8 mouse cellular contexts compared by ENCODE assay signal in the genomic region with DNA sequence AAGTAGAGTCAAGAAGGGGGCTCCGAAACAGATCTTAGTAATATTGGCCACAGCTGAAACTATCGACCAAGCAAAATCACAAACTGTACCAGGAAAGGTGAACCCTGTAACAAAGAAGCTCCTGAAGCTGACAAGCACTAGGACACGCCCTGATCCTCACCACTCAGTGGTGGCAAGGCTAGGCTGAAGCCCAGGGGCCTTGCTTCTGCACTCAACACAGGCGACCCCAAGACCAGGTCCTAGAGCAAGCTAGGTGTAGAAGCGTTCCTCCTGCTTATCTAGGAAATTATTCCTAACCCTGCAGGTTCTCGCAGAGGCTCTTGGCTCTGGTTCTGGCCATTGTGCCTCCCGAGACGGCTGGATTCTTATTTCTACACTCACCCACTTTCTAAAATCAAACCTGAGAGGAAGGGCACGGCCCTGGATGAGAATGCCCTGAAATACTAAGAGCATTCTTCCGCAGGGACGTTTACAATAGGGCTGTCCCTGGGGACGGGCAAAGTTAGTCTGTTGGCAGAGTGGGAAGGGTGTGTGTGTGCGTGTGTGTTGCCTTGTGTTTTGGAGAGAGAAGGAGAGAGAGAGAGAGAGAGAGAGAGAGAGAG. TPM values are rescaled to one million over a fixed set of nuclear protein-coding genes. Genes with fewer than 3 reads are reported as not detected.
DNase-seq lines count a peak whose midpoint lies in the region; ATAC-seq and TF ChIP-seq lines count a peak whose summit lies in the region.

No protein-coding gene starts in this region.

- peak overlapping the region; percentile 35 for H3K9ac ChIP-seq in forebrain, embryonic 16.5 days (replicated peaks; ENCODE audit: low read depth, low read length)
- H3K9ac ChIP-seq in intestine, postnatal 0 days (ENCODE audit: low read depth, low read length), result peak overlapping the region; percentile 54
- H3K9ac ChIP-seq in midbrain, embryonic 11.5 days (ENCODE audit: low read length), result peak overlapping the region; percentile 72

- DNase-seq in ES-CJ7 (ENCODE audit: low read depth, low spot score), result peak; percentile 25
- DNase-seq in midbrain, embryonic 11.5 days (ENCODE audit: low spot score, missing footprints), result peak; percentile 90
- DNase-seq in adrenal gland, postnatal 4 days (ENCODE audit: low spot score in 2 of 2), result no peak
- no peak for DNase-seq in c-Kit-positive CD71-positive TER-119-positive erythroid progenitor cells, embryonic 14.5 days (ENCODE audit: low spot score)
- no peak for DNase-seq in cerebellum, postnatal 4 days (ENCODE audit: low spot score in 2 of 2)

- H3K27ac ChIP-seq in forebrain, embryonic 16.5 days (ENCODE audit: low read length), result no peak overlapping the region
- H3K27ac ChIP-seq in intestine, postnatal 0 days (ENCODE audit: low read depth, low read length), result peak overlapping the region; percentile 97
- H3K27ac ChIP-seq in midbrain, embryonic 11.5 days (ENCODE audit: low read depth, low read length), result no peak overlapping the region

- peaks cover 45% of the 10 kb centered on the region for H3K79me2 ChIP-seq in C2C12 (ENCODE audit: control insufficient read depth, insufficient read depth)

- peak overlapping the region; percentile 93 for H3K4me2 ChIP-seq in forebrain, embryonic 16.5 days (ENCODE audit: low read length)
- H3K4me2 ChIP-seq in intestine, postnatal 0 days (replicated peaks; ENCODE audit: low read depth), result peak overlapping the region; percentile 87
- peak overlapping the region; percentile 85 for H3K4me2 ChIP-seq in midbrain, embryonic 11.5 days

- H3K9me3 ChIP-seq in forebrain, embryonic 16.5 days (ENCODE audit: control insufficient read depth, low read length), result no peaks in the 10 kb centered on the region
- H3K9me3 ChIP-seq in intestine, postnatal 0 days (ENCODE audit: control insufficient read depth), result no peaks in the 10 kb centered on the region
- H3K9me3 ChIP-seq in midbrain, embryonic 11.5 days (ENCODE audit: control insufficient read depth, low read length), result no peaks in the 10 kb centered on the region

- no peaks in the 10 kb centered on the region for H3K27me3 ChIP-seq in C2C12 (ENCODE audit: control insufficient read depth, insufficient read depth, insufficient read length)
- H3K27me3 ChIP-seq in forebrain, embryonic 16.5 days (replicated peaks; ENCODE audit: control insufficient read depth, insufficient read depth, low read length), result no peaks in the 10 kb centered on the region
- no peaks in the 10 kb centered on the region for H3K27me3 ChIP-seq in intestine, postnatal 0 days (replicated peaks; ENCODE audit: control insufficient read depth, insufficient read depth, low read length)
- H3K27me3 ChIP-seq in midbrain, embryonic 11.5 days (ENCODE audit: control insufficient read depth, insufficient read depth, low read length), result 0 out of 2 replicates have a peak, but pooled peaks cover 2% of the 10 kb centered on the region

- H3ac ChIP-seq in C2C12 (ENCODE audit: control insufficient read depth, insufficient read length, low read depth), result peak overlapping the region; percentile 16

- H3K4me3 ChIP-seq in C2C12 (ENCODE audit: insufficient read depth, poor library complexity, severe bottlenecking), result peak overlapping the region; percentile 71
- H3K4me3 ChIP-seq in forebrain, embryonic 16.5 days (replicated peaks; ENCODE audit: low read length), result peak overlapping the region; percentile 65
- peak overlapping the region; percentile 81 for H3K4me3 ChIP-seq in intestine, postnatal 0 days (ENCODE audit: low read depth, low read length)
- H3K4me3 ChIP-seq in midbrain, embryonic 11.5 days (ENCODE audit: low read depth, low read length), result peak overlapping the region; percentile 50

- H3K4me1 ChIP-seq in forebrain, embryonic 16.5 days (replicated peaks; ENCODE audit: control insufficient read depth, insufficient read depth, low read length), result peaks cover 8% of the 10 kb centered on the region
- peaks cover 20% of the 10 kb centered on the region for H3K4me1 ChIP-seq in intestine, postnatal 0 days (replicated peaks; ENCODE audit: control insufficient read depth, insufficient read depth, low read length)
- H3K4me1 ChIP-seq in midbrain, embryonic 11.5 days (ENCODE audit: control insufficient read depth, insufficient read depth, low read length), result no peaks in the 10 kb centered on the region

- 21% methylated on average over 13 of the region's 13 CpGs for WGBS in forebrain, embryonic 16.5 days
- 12% methylated on average over 13 of the region's 13 CpGs for WGBS in intestine, postnatal 0 days
- 22% methylated on average over 13 of the region's 13 CpGs for WGBS in midbrain, embryonic 11.5 days

- no peak for TF ChIP-seq CTCF in C2C12 (IDR thresholded peaks at IDR 0.05; ENCODE audit: control insufficient read depth, insufficient read depth, insufficient read length)
- no peak for TF ChIP-seq CTCF in intestine, postnatal 0 days (IDR thresholded peaks at IDR 0.05; ENCODE audit: low read depth)

- peaks cover 36% of the 10 kb centered on the region for H3K79me3 ChIP-seq in C2C12 (ENCODE audit: low read depth)

- H3K36me3 ChIP-seq in C2C12 (ENCODE audit: control insufficient read depth, insufficient read depth), result peaks cover 25% of the 10 kb centered on the region
- no peaks in the 10 kb centered on the region for H3K36me3 ChIP-seq in forebrain, embryonic 16.5 days (ENCODE audit: control insufficient read depth, insufficient read depth)
- H3K36me3 ChIP-seq in intestine, postnatal 0 days (ENCODE audit: control insufficient read depth, insufficient read depth), result 0 out of 2 replicates have a peak, but pooled peaks cover 6% of the 10 kb centered on the region
- no peaks in the 10 kb centered on the region for H3K36me3 ChIP-seq in midbrain, embryonic 11.5 days (ENCODE audit: control insufficient read depth, insufficient read depth, low read length)

- peak; percentile 39; the same call in 1 of the 2 replicates for ATAC-seq in forebrain, embryonic 16.5 days
- ATAC-seq in intestine, postnatal 0 days, result peak; percentile 21
- ATAC-seq in midbrain, embryonic 11.5 days (ENCODE audit: low FRiP score), result peak; percentile 54

TF ChIP-seq in C2C12, 6 proteins besides CTCF, POLR2A, EP300 and RAD21:
- peak; percentile 8 for TF ChIP-seq MAX (IDR thresholded peaks at IDR 0.05)
- no peak for TF ChIP-seq FOSL1 (IDR thresholded peaks at IDR 0.05; ENCODE audit: insufficient read depth, low read length, poor library complexity, severe bottlenecking)

RNA-seq across cellular contexts. Expression of a gene that starts 0.4 kb away (rescaled TPM):
- 1,750 TPM for polyA plus RNA-seq in C2C12 (2012; fragmentation: generic; extraction: Trizol)
- 117 and 124 TPM in 2 replicates for polyA plus RNA-seq in forebrain, embryonic 16.5 days (2015; fragmentation: Nextera tagmentation; extraction: Ambion mirVana)
- 733 and 887 TPM in 2 replicates for polyA plus RNA-seq in intestine, postnatal 0 days (2015; fragmentation: Nextera tagmentation; extraction: Ambion mirVana)
- 181 and 187 TPM in 2 replicates for polyA plus RNA-seq in midbrain, embryonic 11.5 days (2014; fragmentation: Nextera tagmentation; extraction: Ambion mirVana)
- 100 to 1,000 TPM; 198 to 205 TPM for total RNA-seq in adrenal gland, postnatal 4 days (2021)

RNA-seq across cellular contexts. Expression of a gene that starts 34.2 kb away (rescaled TPM):
- 3,212 TPM for polyA plus RNA-seq in C2C12 (2012; fragmentation: generic; extraction: Trizol)
- polyA plus RNA-seq in forebrain, embryonic 16.5 days (2015; fragmentation: Nextera tagmentation; extraction: Ambion mirVana), result 104 and 129 TPM in 2 replicates
- polyA plus RNA-seq in intestine, postnatal 0 days (2015; fragmentation: Nextera tagmentation; extraction: Ambion mirVana), result 965 and 1,093 TPM in 2 replicates
- polyA plus RNA-seq in midbrain, embryonic 11.5 days (2014; fragmentation: Nextera tagmentation; extraction: Ambion mirVana), result 351 and 358 TPM in 2 replicates
- 100 to 1,000 TPM; 223 to 236 TPM for total RNA-seq in adrenal gland, postnatal 4 days (2021)

Comparison
In these comparisons a context has a peak if more than half of its experiments do, and no peak if none do; other contexts are left out.
1. DNase-seq: peak in ES-CJ7 (single experiment) and midbrain, embryonic 11.5 days (single experiment); none in adrenal gland, postnatal 4 days (0 of 2), c-Kit-positive CD71-positive TER-119-positive erythroid progenitor cells, embryonic 14.5 days (single experiment) and cerebellum, postnatal 4 days (0 of 2).
2. Peak in every context shown above with its lines, with median percentiles within 50 percentile points of each other: H3K4me3 ChIP-seq, ATAC-seq, H3K4me2 ChIP-seq and H3K9ac ChIP-seq.